In genomic region chr8:47900361-47900760, GRCm38 (mm10) we compare ENCODE assay signal across 17 mouse cellular contexts.
"Had no signal": no experiment of that assay in that cellular context is flagged by ENCODE, and none has a peak within 500 bp of the region (broad histone marks: within the 10 kb centered on the region; RNA-seq: fewer than 3 reads in every experiment).

No protein-coding gene starts in this region.

- H3K27me3 ChIP-seq: neural tube, embryonic 12.5 days; neural tube, embryonic 13.5 days; neural tube, embryonic 15.5 days; stomach, embryonic 15.5 days had no signal

- H3K4me1 ChIP-seq: neural tube, embryonic 12.5 days; neural tube, embryonic 13.5 days; stomach, embryonic 15.5 days had no signal

- H3K9ac ChIP-seq: neural tube, embryonic 12.5 days; neural tube, embryonic 13.5 days; neural tube, embryonic 15.5 days; stomach, embryonic 15.5 days had no signal

- DNase-seq: retina, postnatal 1 day; right cerebral cortex, adult 18-20 months; right cerebral cortex, postnatal 14 days; right cerebral cortex, postnatal 25 days; right cerebral cortex, postnatal 4 days; spleen, adult 18-20 months; thymus, adult 18-20 months; thymus, adult 2 months; thymus, postnatal 14 days; thymus, postnatal 25 days; thymus, postnatal 36 days; thymus, postnatal 4 days had no signal

- H3K36me3 ChIP-seq: neural tube, embryonic 12.5 days; neural tube, embryonic 13.5 days; neural tube, embryonic 15.5 days had no signal

- H3K4me3 ChIP-seq: neural tube, embryonic 12.5 days; neural tube, embryonic 13.5 days; neural tube, embryonic 15.5 days; stomach, embryonic 15.5 days had no signal

- H3K4me2 ChIP-seq: neural tube, embryonic 12.5 days; neural tube, embryonic 13.5 days; neural tube, embryonic 15.5 days; stomach, embryonic 15.5 days had no signal

- H3K27ac ChIP-seq: neural tube, embryonic 12.5 days; neural tube, embryonic 13.5 days; neural tube, embryonic 15.5 days; stomach, embryonic 15.5 days; stomach, postnatal 0 days had no signal

- H3K9me3 ChIP-seq: neural tube, embryonic 12.5 days; neural tube, embryonic 13.5 days; neural tube, embryonic 15.5 days; stomach, embryonic 15.5 days had no signal
